Mouse (Mus musculus) embryonic fibroblast, embryonic 13.5 days (primary cell): ENCODE measurements around the gene Sp6. TPM values are rescaled to one million over a fixed set of nuclear protein-coding genes. Genes with fewer than 3 reads are reported as not detected.
A peak's percentile ranks its signal among the peaks of the same experiment; 100 is the strongest.

ENCODE experiments used
- H3K27ac ChIP-seq: 2 replicates; pipeline ENCODE4 v1.5.1; 2012; ENCODE audit warnings: low read length, control low read depth, inconsistent platforms; ENCODE audit not compliant: insufficient read depth
- H3K4me1 ChIP-seq: 2 replicates; pipeline ENCODE4 v1.6.1; 2011; ENCODE audit warnings: low read length; ENCODE audit not compliant: control insufficient read depth, insufficient read depth
- H3K4me3 ChIP-seq: 2 replicates; pipeline ENCODE4 v1.5.1; 2011; ENCODE audit warnings: mild to moderate bottlenecking, control low read depth, low read length; ENCODE audit not compliant: insufficient read depth
- CTCF ChIP-seq: IDR thresholded peaks from 2 replicates; pipeline ENCODE4 v1.5.1; 2011; ENCODE audit warnings: mild to moderate bottlenecking, control low read depth, low read length, moderate library complexity, borderline replicate concordance; ENCODE audit not compliant: insufficient read depth
- POLR2A ChIP-seq: IDR thresholded peaks from 2 replicates; pipeline ENCODE4 v1.6.1; 2011; ENCODE audit warnings: low read depth, mild to moderate bottlenecking, control low read depth, low read length, moderate library complexity
- polyA plus RNA-seq: library from polyadenylated mRNA; stranded (reverse); fragments of >200 nt; gene quantifications from 2 replicates; pipeline ENCODE4 v1.2.4, GENCODE M21; 2011; ENCODE audit warnings: low read depth; ENCODE audit not compliant: missing spikeins, insufficient read length

Gene Sp6
- polyA plus RNA-seq, 1 experiment = 0.33 TPM

- Histone ChIP-seq H3K27ac (no peak overlapping the region), H3K4me1 (0 out of 2 replicates have a peak, but pooled peaks cover 2% of the 10 kb centered on the region), H3K4me3 (no peak overlapping the region)
- TF ChIP-seq CTCF = no peak
- TF ChIP-seq POLR2A = no peak
Observed at GRCm38 (mm10) chr11:96981461-96981860, 31.7 kb upstream of the Sp6 start.

GRCm38 (mm10) chr11:96982355-96982754 is 30.8 kb upstream of the Sp6 start:
- H3K4me3 ChIP-seq = no peak overlapping the region
- H3K27ac ChIP-seq = no peak overlapping the region
- TF ChIP-seq POLR2A (no peak), CTCF (peak; percentile 83)
- H3K4me1 ChIP-seq = 0 out of 2 replicates have a peak, but pooled peaks cover 2% of the 10 kb centered on the region

DNA sequence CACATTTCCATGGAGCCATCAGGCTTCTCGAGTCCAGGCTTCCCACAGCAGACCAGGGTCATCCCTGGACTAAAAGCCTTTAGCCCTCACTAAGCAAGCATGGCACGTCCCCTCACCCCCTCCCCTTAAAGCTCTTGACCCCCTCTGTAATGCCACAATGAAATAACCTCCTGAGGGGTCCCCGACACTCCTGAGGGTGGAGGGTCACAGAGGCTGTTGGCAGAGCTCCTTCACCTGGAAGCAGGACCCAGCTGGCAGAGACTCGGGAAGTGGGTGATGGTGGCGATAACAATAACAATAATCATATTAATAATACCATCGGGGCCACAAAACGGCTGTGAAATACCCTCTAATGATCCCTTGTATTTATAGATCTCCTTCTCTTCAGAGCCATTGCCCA is 30.3 kb upstream of the Sp6 start, which contains the start of gene Sp2:
Gene Sp2, minus strand, starts transcription at position 101 of the 400 bp plus-strand sequence.
- H3K27ac ChIP-seq = no peak within 1 kb of the TSS
- 0 out of 2 replicates have a peak, but pooled peaks cover 2% of the 10 kb centered on the region for H3K4me1 ChIP-seq
- no peak within 1 kb of the TSS for H3K4me3 ChIP-seq
- TF ChIP-seq CTCF = no peak
- TF ChIP-seq POLR2A = no peak

DNA sequence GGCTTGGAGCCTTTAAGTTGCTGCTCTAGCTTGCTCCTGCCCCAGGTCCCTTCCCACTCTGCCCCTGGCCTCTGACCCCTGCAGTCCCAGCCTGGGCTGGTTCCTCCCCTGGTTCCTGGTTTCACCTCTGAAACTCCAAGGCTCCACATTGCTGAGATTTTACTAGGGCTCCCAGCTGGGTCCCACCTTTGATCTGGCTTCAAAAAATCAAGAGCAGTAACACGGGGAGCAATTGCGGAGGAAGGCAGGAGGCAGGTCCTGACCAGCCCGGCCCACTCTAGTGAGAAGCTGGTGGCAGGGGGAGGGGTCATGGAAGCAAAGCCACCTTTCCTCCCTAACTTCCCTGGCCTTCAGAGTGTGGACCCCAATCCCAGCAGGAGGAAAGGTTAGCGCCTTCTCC is 28.3 kb upstream of the Sp6 start:
- Histone ChIP-seq H3K4me1 (no peaks in the 10 kb centered on the region), H3K4me3 (no peak overlapping the region), H3K27ac (no peak overlapping the region)
- TF ChIP-seq CTCF = no peak
- TF ChIP-seq POLR2A = no peak

DNA sequence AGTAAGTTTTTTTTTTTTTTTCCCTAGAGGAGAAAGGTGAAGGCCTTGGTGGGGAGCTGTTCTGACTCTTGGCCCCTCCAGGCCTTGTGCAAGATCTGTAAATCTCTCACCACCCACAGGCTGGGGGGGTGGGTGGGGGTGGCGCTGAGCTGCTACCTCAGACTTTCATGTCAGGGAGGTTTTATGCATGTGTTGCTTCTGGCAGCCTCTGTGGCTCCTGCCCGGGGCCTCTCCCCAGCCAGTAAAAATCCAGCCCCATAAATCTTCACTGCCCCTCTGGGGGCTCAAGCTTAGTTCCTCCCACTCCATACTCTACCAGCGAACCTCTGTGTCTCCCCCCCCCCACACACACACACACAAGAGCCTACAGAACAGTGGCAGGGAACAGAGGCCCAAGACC is 26.7 kb upstream of the Sp6 start:
- TF ChIP-seq POLR2A (no peak), CTCF (no peak)
- Histone ChIP-seq H3K4me1 (no peaks in the 10 kb centered on the region), H3K4me3 (no peak overlapping the region), H3K27ac (no peak overlapping the region)

DNA sequence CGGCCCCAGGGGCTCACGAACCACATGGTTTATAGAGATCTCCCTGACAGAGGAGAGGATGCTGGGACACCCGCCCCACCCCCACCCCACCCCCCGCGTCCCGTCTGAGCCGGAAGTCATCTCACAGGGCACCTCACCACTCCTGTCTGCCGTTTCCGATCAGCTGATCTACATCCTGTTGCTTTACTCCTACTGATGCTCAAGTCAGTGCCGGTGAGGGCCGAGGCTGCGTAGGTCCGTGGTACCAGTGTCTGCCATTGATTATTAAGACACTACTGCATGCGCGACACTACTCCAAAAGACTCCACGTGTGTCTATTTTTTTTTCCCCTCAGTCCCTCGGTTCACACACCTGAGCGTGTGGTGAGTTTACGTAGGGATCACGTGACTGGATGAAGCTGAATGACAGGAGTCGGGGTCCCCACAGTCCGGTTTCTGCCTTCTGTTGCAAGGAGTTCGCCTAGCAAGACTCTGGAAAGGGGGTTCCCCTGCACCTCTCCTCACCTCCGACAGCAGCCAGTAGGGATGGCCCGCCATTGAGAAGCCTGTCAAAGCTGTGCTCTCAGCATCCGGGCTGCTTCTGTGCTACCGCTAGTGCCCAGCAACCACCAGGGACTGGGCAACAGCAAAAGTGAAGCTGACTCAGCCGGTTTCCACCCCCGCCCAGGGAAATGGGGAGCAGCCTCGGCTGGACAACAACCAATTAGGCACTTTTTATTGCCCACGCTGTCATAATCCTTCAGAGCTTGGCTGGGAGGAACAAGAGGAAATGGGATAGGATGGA is 25.1 kb upstream of the Sp6 start:
- TF ChIP-seq POLR2A (no peak; the same call in 1 of the 2 replicates), CTCF (no peak)
- H3K4me1 ChIP-seq = no peaks in the 10 kb centered on the region
- no peak overlapping the region for H3K27ac ChIP-seq
- no peak overlapping the region for H3K4me3 ChIP-seq

GRCm38 (mm10) chr11:96991501-96991900 is 21.7 kb upstream of the Sp6 start:
- no peak for TF ChIP-seq POLR2A
- no peak for TF ChIP-seq CTCF
- H3K4me1 ChIP-seq = no peaks in the 10 kb centered on the region
- H3K27ac ChIP-seq = no peak overlapping the region
- no peak overlapping the region for H3K4me3 ChIP-seq

- Histone ChIP-seq H3K27ac (no peak overlapping the region), H3K4me1 (no peaks in the 10 kb centered on the region), H3K4me3 (no peak overlapping the region)
- TF ChIP-seq CTCF (no peak), POLR2A (no peak)
Observed at GRCm38 (mm10) chr11:96992722-96993311, 20.4 kb upstream of the Sp6 start.

DNA sequence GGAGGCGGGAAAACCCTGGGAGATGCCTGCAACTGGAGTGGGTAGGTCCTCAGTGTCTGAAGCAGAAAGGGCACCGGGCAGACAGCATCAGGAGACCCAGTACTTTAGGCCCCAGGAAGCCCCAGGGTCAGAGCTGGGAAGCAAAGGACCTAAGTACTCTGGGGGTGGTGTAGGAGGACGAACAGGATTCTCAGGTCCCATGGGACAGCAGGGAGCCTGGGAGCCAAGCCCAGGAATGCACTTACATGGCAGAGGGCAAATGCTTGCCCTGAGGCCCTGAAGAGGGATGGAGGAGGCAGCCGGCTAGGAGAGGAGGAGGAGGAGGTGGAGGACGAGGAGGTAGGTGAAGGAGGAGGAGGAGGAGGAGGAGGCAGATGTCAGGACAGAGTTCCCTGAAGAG is 18.2 kb upstream of the Sp6 start:
- no peaks in the 10 kb centered on the region for H3K4me1 ChIP-seq
- H3K4me3 ChIP-seq = no peak overlapping the region
- no peak for TF ChIP-seq CTCF
- TF ChIP-seq POLR2A = no peak
- H3K27ac ChIP-seq = no peak overlapping the region

DNA sequence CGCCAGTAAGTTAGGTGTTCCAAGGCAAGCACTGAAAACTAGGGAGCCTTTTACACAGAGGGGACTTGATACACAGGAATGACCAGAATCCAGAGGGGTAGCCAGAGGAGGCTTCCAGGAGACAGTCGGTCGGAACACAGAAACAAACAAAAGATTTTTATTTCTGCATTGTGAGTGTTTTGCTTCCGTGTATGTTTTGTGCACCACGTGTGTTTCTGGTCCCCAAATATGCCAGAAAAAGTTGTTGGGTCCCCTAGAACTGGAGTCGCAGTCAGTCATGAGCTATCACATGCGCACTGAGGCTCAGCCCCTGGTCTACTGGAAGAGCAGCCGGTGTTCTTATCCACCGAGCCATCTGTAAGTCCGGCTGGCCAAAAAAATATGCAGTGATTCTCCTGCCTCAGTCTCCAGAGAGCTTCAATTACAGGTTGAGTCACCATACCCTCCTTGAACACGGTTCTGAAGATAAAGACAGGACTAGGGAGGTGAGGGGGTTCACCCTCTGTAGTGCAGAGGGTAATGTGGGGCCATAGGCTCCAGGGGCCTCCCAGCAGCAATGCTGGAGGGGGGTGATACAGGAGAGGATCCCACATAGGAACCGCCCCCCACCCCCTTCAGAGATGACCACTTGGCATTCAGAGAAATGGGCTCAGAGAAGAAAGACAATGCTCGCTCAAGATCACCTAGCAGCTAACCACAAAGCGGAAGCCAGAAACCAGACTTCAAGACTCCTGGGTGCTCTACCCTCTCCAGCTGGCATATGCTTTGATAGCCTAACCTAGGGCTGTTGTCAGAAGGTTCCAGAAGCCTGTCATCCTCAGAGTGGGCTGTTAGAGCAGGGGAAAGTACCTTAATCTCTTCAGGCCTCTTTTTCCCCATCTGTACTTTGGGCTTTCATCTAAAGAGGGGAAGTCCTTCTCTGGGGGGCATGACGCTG is 17.1 kb upstream of the Sp6 start:
- TF ChIP-seq POLR2A = no peak
- TF ChIP-seq CTCF = no peak
- Histone ChIP-seq H3K4me1 (no peaks in the 10 kb centered on the region), H3K4me3 (no peak overlapping the region), H3K27ac (no peak overlapping the region)
